Mouse (Mus musculus): ENCODE data around the gene Actl6b. TPM values are rescaled to one million over a fixed set of nuclear protein-coding genes. Genes with fewer than 3 reads are reported as not detected.

Actl6b gene
- polyA plus RNA-seq, 1 experiment from 2014 or later: 6.1 TPM

DNA sequence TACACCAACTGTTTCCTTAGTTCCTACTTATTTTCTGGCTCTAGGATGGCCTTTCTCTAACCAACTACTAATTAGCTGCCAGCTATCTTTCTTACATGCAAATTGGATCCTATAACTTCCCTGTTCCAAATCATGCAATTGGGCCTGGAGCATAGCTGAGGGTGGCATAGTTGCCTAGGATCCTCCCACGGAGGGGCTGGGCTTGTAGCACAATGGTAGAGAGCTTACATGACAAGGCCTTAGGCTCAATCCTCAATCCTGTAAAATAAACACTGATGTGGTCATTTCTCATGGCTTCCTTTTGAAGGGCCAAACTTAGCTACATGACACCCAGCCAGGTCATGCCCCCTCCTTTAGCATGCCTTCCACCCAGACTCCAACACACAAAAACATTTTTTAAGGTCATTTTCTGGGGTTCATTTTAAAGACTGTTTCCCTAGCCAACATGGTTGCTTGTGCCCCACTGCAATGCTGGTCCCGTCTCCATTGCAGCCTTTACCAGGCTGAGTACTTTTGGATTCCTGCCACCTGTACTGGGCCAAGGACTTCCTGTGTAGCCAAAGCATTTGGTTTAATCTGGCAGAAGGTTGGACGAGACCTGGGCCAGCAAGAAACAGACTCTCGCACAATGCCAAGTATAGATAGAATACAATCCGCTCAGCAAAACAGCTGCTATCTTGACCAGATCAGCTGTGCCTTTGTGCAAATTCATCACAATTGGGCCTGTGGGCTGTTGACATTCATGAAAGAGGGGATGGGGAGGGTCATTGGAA is 11.4 kb upstream of the Actl6b start:
- Histone ChIP-seq H3K27ac (no peak overlapping the region), H3K36me3 (no peaks in the 10 kb centered on the region), H3K9ac (no peak overlapping the region), H3K4me2 (replicated peaks) (no peak overlapping the region), H3K4me3 (no peak overlapping the region), H3K4me1 (no peaks in the 10 kb centered on the region), H3K27me3 (no peaks in the 10 kb centered on the region), H3K9me3 (no peaks in the 10 kb centered on the region)
- 78% methylated on average over 5 of the region's 5 CpGs for WGBS
- no peak for ATAC-seq (ENCODE audit: insufficient number of reproducible peaks, insufficient read depth, low FRiP score, low TSS enrichment)

DNA sequence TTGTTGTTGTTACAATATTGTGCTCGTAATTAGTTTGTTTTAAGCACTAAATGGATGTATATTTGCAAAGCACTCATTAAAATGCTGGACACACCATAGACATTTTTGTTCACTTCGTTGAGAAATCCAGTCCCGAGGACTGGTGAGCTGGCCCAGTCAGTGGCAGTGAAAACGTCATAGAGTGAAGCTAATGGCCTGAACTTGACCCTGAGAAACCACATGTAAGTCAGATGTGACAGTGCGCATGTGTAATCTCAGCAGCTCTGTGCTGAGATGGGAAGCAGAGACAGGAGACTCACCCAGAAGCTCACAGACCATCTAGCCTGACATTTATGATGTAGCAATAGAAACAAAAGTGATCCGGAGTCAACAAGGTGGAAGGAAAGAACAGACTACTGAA is 8.4 kb upstream of the Actl6b start:
- H3K27ac ChIP-seq: no peak overlapping the region
- 64% methylated on average over 6 of the region's 6 CpGs for WGBS
- no peak overlapping the region for H3K9ac ChIP-seq
- no peaks in the 10 kb centered on the region for H3K9me3 ChIP-seq
- no peak overlapping the region for H3K4me3 ChIP-seq
- ATAC-seq (ENCODE audit: insufficient number of reproducible peaks, insufficient read depth, low FRiP score, low TSS enrichment): no peak
- H3K4me1 ChIP-seq: no peaks in the 10 kb centered on the region
- H3K4me2 ChIP-seq (replicated peaks): no peak overlapping the region
- no peaks in the 10 kb centered on the region for H3K36me3 ChIP-seq
- no peaks in the 10 kb centered on the region for H3K27me3 ChIP-seq

DNA sequence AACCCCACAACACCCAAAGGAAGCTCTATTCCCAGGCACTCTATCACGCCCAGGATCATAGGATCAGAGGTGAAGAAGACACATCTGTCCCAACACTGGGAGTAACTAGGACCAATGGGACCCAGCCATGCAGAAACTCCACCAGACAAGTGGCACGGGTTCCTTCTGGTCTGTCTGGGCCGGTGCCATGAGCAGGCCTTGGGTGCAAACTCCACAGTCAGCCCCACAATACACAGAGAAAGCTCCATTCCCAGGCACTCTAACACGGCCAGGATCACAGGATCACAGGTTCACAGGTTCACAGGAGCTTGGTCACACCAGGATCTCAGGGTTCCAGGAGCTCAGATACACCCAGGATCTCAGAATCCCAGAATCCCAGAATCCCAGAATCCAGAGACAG is 7.7 kb upstream of the Actl6b start:
- ATAC-seq (ENCODE audit: insufficient number of reproducible peaks, insufficient read depth, low FRiP score, low TSS enrichment): no peak
- H3K9me3 ChIP-seq: no peaks in the 10 kb centered on the region
- H3K4me3 ChIP-seq: no peak overlapping the region
- no peak overlapping the region for H3K4me2 ChIP-seq (replicated peaks)
- no peaks in the 10 kb centered on the region for H3K4me1 ChIP-seq
- no peaks in the 10 kb centered on the region for H3K36me3 ChIP-seq
- H3K27me3 ChIP-seq: no peaks in the 10 kb centered on the region
- H3K27ac ChIP-seq: no peak overlapping the region
- WGBS: 73% methylated on average over 4 of the region's 4 CpGs
- no peak overlapping the region for H3K9ac ChIP-seq

DNA sequence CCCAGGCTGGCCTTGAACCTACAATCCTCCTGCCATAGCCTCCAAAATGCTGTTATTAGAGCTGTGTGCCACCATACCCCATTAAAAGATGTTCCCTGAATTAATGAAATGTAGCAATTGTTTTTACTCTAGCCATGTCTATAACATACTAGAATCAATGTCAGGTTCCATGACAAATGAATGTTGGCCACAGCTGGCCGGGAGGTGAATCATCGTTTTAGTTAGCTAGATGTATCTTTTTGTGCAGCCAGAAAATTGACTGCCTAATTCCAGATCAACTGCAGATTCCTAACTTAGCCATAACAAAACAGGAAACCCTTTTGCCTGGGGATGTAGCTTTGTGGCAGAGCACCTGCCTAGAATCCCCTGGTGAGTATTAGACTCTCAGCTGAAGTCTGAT is 3.5 kb upstream of the Actl6b start:
- Histone ChIP-seq H3K4me1 (no peaks in the 10 kb centered on the region), H3K4me3 (no peak overlapping the region), H3K9ac (no peak overlapping the region), H3K36me3 (no peaks in the 10 kb centered on the region), H3K4me2 (replicated peaks) (no peak overlapping the region), H3K27me3 (peaks cover 13% of the 10 kb centered on the region), H3K27ac (no peak overlapping the region), H3K9me3 (no peaks in the 10 kb centered on the region)
- 81% methylated on average over 2 of the region's 2 CpGs for WGBS
- ATAC-seq (ENCODE audit: insufficient number of reproducible peaks, insufficient read depth, low FRiP score, low TSS enrichment): no peak

DNA sequence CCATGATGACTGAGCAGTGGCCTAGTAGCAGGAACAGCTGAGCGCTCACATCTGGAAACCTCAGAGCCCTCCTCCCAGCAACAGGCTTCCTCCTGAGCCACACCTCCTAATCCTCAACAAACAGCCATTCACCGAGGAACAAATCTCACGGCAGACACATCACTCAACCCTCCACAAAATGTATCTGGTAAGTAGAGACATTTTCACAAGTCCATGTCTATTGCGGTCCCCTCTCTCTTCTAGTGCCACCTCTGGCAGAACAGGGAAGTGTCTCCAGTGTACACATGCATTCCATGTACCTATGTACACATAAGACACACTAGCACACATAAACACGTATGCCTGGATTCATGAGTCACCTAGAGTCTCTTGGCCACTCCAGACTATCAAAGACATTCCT is 2.2 kb upstream of the Actl6b start:
- Histone ChIP-seq H3K9ac (no peak overlapping the region), H3K27ac (no peak overlapping the region), H3K9me3 (no peaks in the 10 kb centered on the region), H3K4me2 (replicated peaks) (no peak overlapping the region), H3K27me3 (peaks cover 18% of the 10 kb centered on the region), H3K4me1 (no peaks in the 10 kb centered on the region), H3K4me3 (no peak overlapping the region), H3K36me3 (no peaks in the 10 kb centered on the region)
- ATAC-seq (ENCODE audit: insufficient number of reproducible peaks, insufficient read depth, low FRiP score, low TSS enrichment): no peak
- 70% methylated on average over 5 of the region's 5 CpGs for WGBS

DNA sequence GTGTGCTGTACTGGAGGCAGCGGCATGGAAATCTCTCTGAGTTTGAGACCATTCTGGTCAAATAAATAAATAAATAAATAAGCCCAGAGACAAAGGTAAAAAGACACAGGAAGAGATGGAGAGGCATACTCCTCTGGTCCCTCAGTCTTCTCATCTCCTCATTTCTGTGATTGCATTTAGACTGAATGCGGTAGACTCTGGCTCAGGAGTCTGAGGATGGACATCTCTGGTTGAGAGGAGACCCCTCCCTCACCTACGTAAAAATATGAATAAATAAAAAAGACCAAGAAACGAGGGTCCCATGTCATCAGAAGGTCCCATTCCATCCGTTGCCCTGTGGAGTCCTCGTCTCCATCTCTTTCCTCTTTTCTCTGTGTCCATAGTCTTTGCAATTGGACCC is 317 bp upstream of the Actl6b start:
- Histone ChIP-seq H3K27me3 (peaks cover 18% of the 10 kb centered on the region), H3K36me3 (no peaks in the 10 kb centered on the region), H3K9me3 (no peaks in the 10 kb centered on the region), H3K27ac (no peak overlapping the region), H3K9ac (no peak overlapping the region), H3K4me1 (no peaks in the 10 kb centered on the region), H3K4me2 (replicated peaks) (peak overlapping the region; percentile 41), H3K4me3 (peak overlapping the region; percentile 16)
- no peak for ATAC-seq (ENCODE audit: insufficient number of reproducible peaks, insufficient read depth, low FRiP score, low TSS enrichment)
- 27% methylated on average over 6 of the region's 6 CpGs for WGBS

DNA sequence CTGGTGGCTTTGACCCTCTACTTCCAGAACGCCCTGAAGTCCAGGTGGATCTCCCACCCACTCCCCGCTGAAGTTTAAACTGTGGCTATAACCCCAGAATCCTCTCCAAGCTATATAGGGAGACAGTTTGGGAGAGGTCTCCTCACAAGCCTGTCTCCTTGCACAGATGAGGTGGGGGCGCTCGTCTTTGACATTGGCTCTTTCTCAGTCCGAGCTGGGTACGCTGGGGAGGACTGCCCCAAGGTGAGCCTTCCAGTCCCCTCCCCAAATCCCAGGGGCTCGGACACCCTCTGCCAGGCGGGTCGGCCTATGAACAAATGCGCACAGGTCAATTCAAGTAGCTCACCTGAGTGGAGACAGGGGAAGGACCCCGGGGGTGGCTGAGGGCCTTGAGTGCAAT is 581 bp downstream of the Actl6b start:
- Histone ChIP-seq H3K4me1 (no peaks in the 10 kb centered on the region), H3K9me3 (no peaks in the 10 kb centered on the region), H3K4me2 (replicated peaks) (no peak overlapping the region), H3K9ac (no peak overlapping the region), H3K36me3 (no peaks in the 10 kb centered on the region), H3K27me3 (peaks cover 18% of the 10 kb centered on the region), H3K4me3 (peak overlapping the region; percentile 16; the same call in 1 of the 2 replicates), H3K27ac (no peak overlapping the region)
- WGBS: 44% methylated on average over 11 of the region's 11 CpGs
- ATAC-seq (ENCODE audit: insufficient number of reproducible peaks, insufficient read depth, low FRiP score, low TSS enrichment): peak; percentile 22; the same call in 1 of the 2 replicates

DNA sequence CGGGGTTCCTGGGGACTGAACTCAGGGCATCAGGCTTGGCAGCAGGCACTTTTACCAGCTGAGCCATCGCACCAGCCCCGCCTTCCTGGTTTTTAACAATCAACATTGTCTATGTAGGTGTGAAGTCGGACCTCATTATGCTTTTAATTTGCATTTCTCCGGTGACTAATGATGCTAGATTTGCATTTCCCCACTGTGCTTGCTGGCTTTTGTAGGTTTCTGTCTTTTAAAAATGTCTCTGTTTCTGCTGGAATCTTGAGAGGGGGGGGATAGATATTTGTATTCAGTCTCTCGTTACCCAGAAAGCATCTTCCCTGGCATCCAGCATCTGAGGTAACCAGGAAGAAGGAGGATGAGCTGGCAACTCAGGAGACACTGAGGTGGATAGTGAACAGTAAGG is 8.2 kb downstream of the Actl6b start:
- no peak overlapping the region for H3K9ac ChIP-seq
- no peak for ATAC-seq (ENCODE audit: insufficient number of reproducible peaks, insufficient read depth, low FRiP score, low TSS enrichment)
- no peaks in the 10 kb centered on the region for H3K9me3 ChIP-seq
- H3K4me3 ChIP-seq: no peak overlapping the region
- no peaks in the 10 kb centered on the region for H3K4me1 ChIP-seq
- no peaks in the 10 kb centered on the region for H3K36me3 ChIP-seq
- H3K27ac ChIP-seq: no peak overlapping the region
- no peak overlapping the region for H3K4me2 ChIP-seq (replicated peaks)
- H3K27me3 ChIP-seq: no peaks in the 10 kb centered on the region
- 73% methylated on average over 6 of the region's 6 CpGs for WGBS

DNA sequence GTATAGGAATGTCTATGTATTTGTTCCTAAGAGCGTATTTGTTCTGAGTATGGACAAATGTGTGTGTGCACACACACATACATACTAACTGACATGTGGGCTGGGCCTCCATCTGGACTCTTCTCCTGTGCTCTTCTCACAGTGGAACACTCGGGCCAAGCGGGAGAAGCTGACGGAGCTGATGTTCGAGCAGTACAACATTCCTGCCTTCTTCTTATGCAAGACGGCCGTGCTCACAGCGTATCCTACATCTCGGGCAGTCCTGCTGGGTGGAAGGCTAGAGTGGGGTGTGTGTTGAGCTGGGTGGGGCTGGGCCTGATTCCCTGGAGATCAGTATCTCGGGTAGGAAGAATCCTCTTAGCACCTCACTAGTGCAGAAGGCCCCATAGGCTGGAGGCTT is 9.6 kb downstream of the Actl6b start:
- Histone ChIP-seq H3K9ac (no peak overlapping the region), H3K27ac (no peak overlapping the region), H3K4me1 (no peaks in the 10 kb centered on the region), H3K27me3 (no peaks in the 10 kb centered on the region), H3K36me3 (no peaks in the 10 kb centered on the region), H3K4me3 (no peak overlapping the region), H3K9me3 (no peaks in the 10 kb centered on the region), H3K4me2 (replicated peaks) (no peak overlapping the region)
- 70% methylated on average over 10 of the region's 10 CpGs for WGBS
- ATAC-seq (ENCODE audit: insufficient number of reproducible peaks, insufficient read depth, low FRiP score, low TSS enrichment): no peak

DNA sequence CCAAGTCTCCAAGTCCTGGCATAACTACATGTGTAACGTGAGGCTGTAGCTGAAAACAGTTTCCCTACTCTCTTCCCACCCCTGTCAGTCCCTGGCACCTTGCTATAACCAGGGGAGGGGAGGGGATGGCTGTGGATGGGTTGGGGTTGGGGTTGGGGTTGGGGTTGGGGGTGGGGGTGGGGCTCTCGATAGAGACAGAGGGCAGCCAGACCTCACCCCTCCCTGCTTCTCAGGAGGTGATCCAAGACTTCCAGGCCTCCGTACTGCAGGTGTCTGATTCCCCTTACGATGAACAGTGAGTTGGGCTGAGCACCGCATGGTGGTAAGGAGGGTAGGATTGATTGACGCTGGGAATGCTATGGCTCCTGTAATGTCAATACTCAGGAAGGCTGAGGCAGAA is 12.4 kb downstream of the Actl6b start:
- Histone ChIP-seq H3K27ac (no peak overlapping the region), H3K9me3 (no peaks in the 10 kb centered on the region), H3K4me3 (no peak overlapping the region), H3K9ac (no peak overlapping the region), H3K4me1 (no peaks in the 10 kb centered on the region), H3K27me3 (no peaks in the 10 kb centered on the region), H3K4me2 (replicated peaks) (no peak overlapping the region), H3K36me3 (no peaks in the 10 kb centered on the region)
- WGBS: 70% methylated on average over 6 of the region's 6 CpGs
- ATAC-seq (ENCODE audit: insufficient number of reproducible peaks, insufficient read depth, low FRiP score, low TSS enrichment): no peak

DNA sequence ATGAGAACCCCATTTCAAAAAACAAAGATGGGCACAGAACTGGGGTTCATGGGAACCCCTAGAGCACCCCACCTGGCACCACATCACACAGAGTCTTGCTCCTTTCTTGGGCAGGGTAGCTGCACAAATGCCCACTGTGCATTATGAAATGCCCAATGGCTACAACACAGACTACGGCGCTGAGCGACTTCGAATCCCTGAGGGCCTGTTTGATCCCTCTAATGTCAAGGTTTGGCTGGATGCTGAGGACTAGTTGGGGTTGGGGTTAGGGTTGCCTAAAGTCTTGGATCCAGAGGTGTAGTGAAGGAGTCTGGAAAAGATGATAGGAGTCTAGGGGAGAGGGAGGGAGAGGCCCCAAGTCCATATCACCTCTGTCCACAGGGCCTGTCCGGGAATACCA is 13.1 kb downstream of the Actl6b start:
- Histone ChIP-seq H3K27me3 (no peaks in the 10 kb centered on the region), H3K9me3 (no peaks in the 10 kb centered on the region), H3K4me1 (no peaks in the 10 kb centered on the region), H3K4me2 (replicated peaks) (no peak overlapping the region), H3K27ac (no peak overlapping the region), H3K4me3 (no peak overlapping the region), H3K36me3 (no peaks in the 10 kb centered on the region), H3K9ac (no peak overlapping the region)
- no peak for ATAC-seq (ENCODE audit: insufficient number of reproducible peaks, insufficient read depth, low FRiP score, low TSS enrichment)
- 98% methylated on average over 5 of the region's 5 CpGs for WGBS

DNA sequence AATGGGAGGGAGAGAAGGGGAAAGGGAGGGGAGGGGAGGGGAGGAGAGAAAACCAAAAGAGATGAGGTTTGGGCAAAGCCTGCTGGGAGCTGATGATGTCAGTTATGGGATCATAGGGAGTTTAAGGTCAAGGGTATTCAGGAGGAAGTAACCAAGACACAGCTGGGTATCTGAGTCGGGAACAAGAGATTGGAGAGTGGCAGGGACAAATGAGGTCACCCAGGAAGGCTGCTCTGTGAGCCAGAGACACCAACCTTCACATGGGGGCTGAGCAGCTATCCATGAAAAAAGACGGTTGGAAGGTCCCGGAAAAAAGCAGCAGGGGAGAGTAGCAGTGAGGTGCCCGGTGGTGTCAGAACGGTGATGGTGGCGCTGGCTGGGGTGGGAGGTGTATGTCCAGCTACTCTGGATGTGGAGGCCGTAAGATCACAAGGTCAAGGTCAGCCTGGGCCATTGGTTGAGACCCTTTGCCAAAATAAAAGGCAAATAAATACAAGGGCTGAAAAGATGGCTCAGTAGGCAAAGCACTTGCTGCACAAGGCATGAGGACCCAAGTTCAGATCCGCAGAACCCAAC is 15.0 kb downstream of the Actl6b start:
- no peak for ATAC-seq (ENCODE audit: insufficient number of reproducible peaks, insufficient read depth, low FRiP score, low TSS enrichment)
- Histone ChIP-seq H3K4me3 (no peak overlapping the region), H3K27ac (no peak overlapping the region), H3K36me3 (no peaks in the 10 kb centered on the region), H3K27me3 (no peaks in the 10 kb centered on the region; the same call in 1 of the 2 replicates), H3K4me2 (replicated peaks) (no peak overlapping the region), H3K9ac (no peak overlapping the region), H3K4me1 (no peaks in the 10 kb centered on the region), H3K9me3 (no peaks in the 10 kb centered on the region)
- 80% methylated on average over 8 of the region's 8 CpGs for WGBS

Data from embryonic facial prominence, embryonic 12.5 days (tissue).